Comparison of ENCODE assay signal across 8 mouse cellular contexts in genomic region chr12:80133011-80133545, GRCm38 (mm10). TPM values are rescaled to one million over a fixed set of nuclear protein-coding genes. Genes with fewer than 3 reads are reported as not detected.
DNase-seq lines count a peak whose midpoint lies in the region; ATAC-seq and TF ChIP-seq lines count a peak whose summit lies in the region.

No protein-coding gene starts in this region.

- peak overlapping the region; percentile 92 for H3K27ac ChIP-seq in liver, adult 2 months (replicated peaks; ENCODE audit: insufficient read depth, low read depth, low read length)
- peak overlapping the region; percentile 97; the same call in 1 of the 2 replicates for H3K27ac ChIP-seq in embryonic facial prominence, embryonic 12.5 days
- H3K27ac ChIP-seq in limb, embryonic 10.5 days = peak overlapping the region; percentile 99
- peak overlapping the region; percentile 19; the same call in 1 of the 2 replicates for H3K27ac ChIP-seq in neural tube, embryonic 15.5 days (replicated peaks)

- H3K27me3 ChIP-seq in liver, adult 2 months (ENCODE audit: control insufficient read depth, insufficient read depth, low read length) = no peaks in the 10 kb centered on the region
- H3K27me3 ChIP-seq in embryonic facial prominence, embryonic 12.5 days = no peaks in the 10 kb centered on the region
- no peaks in the 10 kb centered on the region for H3K27me3 ChIP-seq in limb, embryonic 10.5 days (ENCODE audit: low read depth, poor library complexity, severe bottlenecking)
- H3K27me3 ChIP-seq in neural tube, embryonic 15.5 days (replicated peaks) = no peaks in the 10 kb centered on the region

- peaks cover 33% of the 10 kb centered on the region for H3K4me1 ChIP-seq in liver, adult 2 months (ENCODE audit: control insufficient read depth, insufficient read depth, low read length)
- peaks cover 34% of the 10 kb centered on the region for H3K4me1 ChIP-seq in embryonic facial prominence, embryonic 12.5 days
- peaks cover 43% of the 10 kb centered on the region for H3K4me1 ChIP-seq in limb, embryonic 10.5 days
- peaks cover 31% of the 10 kb centered on the region for H3K4me1 ChIP-seq in neural tube, embryonic 15.5 days

- peak; percentile 23; the same call in 1 of the 2 replicates for ATAC-seq in embryonic facial prominence, embryonic 12.5 days (ENCODE audit: insufficient number of reproducible peaks, insufficient read depth, low FRiP score, low TSS enrichment)
- peak; percentile 40; the same call in 1 of the 2 replicates for ATAC-seq in neural tube, embryonic 15.5 days (ENCODE audit: low FRiP score)

- peak; percentile 56 for DNase-seq in liver, adult 2 months (ENCODE audit: extremely low read depth, low read depth, low spot score)
- DNase-seq in liver = no peak
- DNase-seq in limb, embryonic 10.5 days (ENCODE audit: low spot score) = no peak
- DNase-seq in embryo, embryonic 9.5 days (ENCODE audit: extremely low spot score) = no peak
- DNase-seq in embryo, embryonic 11 days = no peak
- no peak for DNase-seq in lung, postnatal 10 days

- H3K9me3 ChIP-seq in embryonic facial prominence, embryonic 12.5 days = no peaks in the 10 kb centered on the region
- H3K9me3 ChIP-seq in limb, embryonic 10.5 days (replicated peaks) = no peaks in the 10 kb centered on the region
- no peaks in the 10 kb centered on the region for H3K9me3 ChIP-seq in neural tube, embryonic 15.5 days (replicated peaks)

- TF ChIP-seq CTCF in liver, adult 2 months (IDR thresholded peaks at IDR 0.05; ENCODE audit: low read depth, low read length) = no peak

- H3K36me3 ChIP-seq in liver, adult 2 months (ENCODE audit: control insufficient read depth, insufficient read depth, low read length) = no peaks in the 10 kb centered on the region
- no peaks in the 10 kb centered on the region for H3K36me3 ChIP-seq in embryonic facial prominence, embryonic 12.5 days
- H3K36me3 ChIP-seq in limb, embryonic 10.5 days = 0 out of 2 replicates have a peak, but pooled peaks cover 4% of the 10 kb centered on the region
- no peaks in the 10 kb centered on the region for H3K36me3 ChIP-seq in neural tube, embryonic 15.5 days

- peak overlapping the region; percentile 78 for H3K4me2 ChIP-seq in embryonic facial prominence, embryonic 12.5 days (replicated peaks)
- H3K4me2 ChIP-seq in neural tube, embryonic 15.5 days = peak overlapping the region; percentile 75

- TF ChIP-seq POLR2A in liver, adult 2 months (IDR thresholded peaks at IDR 0.05; ENCODE audit: extremely low read depth, insufficient read depth, low read length) = no peak

- peak overlapping the region; percentile 73 for H3K9ac ChIP-seq in liver, adult 2 months (ENCODE audit: low read depth, low read length)
- no peak overlapping the region for H3K9ac ChIP-seq in embryonic facial prominence, embryonic 12.5 days
- no peak overlapping the region; the same call in 1 of the 2 replicates for H3K9ac ChIP-seq in neural tube, embryonic 15.5 days (replicated peaks)

- peak overlapping the region; percentile 43; the same call in 1 of the 2 replicates for H3K4me3 ChIP-seq in liver, adult 2 months (ENCODE audit: insufficient read depth, low read depth, low read length)
- H3K4me3 ChIP-seq in embryonic facial prominence, embryonic 12.5 days = no peak overlapping the region
- H3K4me3 ChIP-seq in limb, embryonic 10.5 days = peak overlapping the region; percentile 65; the same call in 1 of the 2 replicates
- peak overlapping the region; percentile 63 for H3K4me3 ChIP-seq in neural tube, embryonic 15.5 days (replicated peaks)

- WGBS in liver, adult 2 months = 32% methylated on average over 9 of the region's 9 CpGs
- WGBS in embryonic facial prominence, embryonic 12.5 days = 36% methylated on average over 9 of the region's 9 CpGs
- 43% methylated on average over 9 of the region's 9 CpGs for WGBS in limb, embryonic 10.5 days
- WGBS in neural tube, embryonic 15.5 days = 42% methylated on average over 9 of the region's 9 CpGs

- no peaks in the 10 kb centered on the region for H3K79me2 ChIP-seq in liver, adult 2 months (ENCODE audit: control insufficient read depth, insufficient read depth, low read length)

RNA-seq across cellular contexts. Expression of gene Zfp36l1, which starts 20.3 kb away (rescaled TPM):
- 15.4 and 21.8 TPM in 2 replicates for total RNA-seq in liver, adult 2 months (2014; rRNA removed)
- 125 and 162 TPM in 2 replicates for polyA plus RNA-seq in liver, adult 2 months (2012; rRNA removed)
- polyA plus RNA-seq in embryonic facial prominence, embryonic 12.5 days (2016; fragmentation: Nextera tagmentation; extraction: Ambion mirVana) = 115 and 124 TPM in 2 replicates
- 88.4 and 96.4 TPM in 2 replicates for polyA plus RNA-seq in limb, embryonic 10.5 days (2016; fragmentation: Nextera tagmentation; extraction: Ambion mirVana)
- 33.6 and 54.3 TPM in 2 replicates for polyA plus RNA-seq in neural tube, embryonic 15.5 days (2015; fragmentation: Nextera tagmentation; extraction: Ambion mirVana)

Comparison
In these comparisons a context has a peak if more than half of its experiments do, and no peak if none do; other contexts are left out.
1. H3K27ac ChIP-seq: peak in every context shown above with its lines; median percentile 99 in limb, embryonic 10.5 days; 97 in embryonic facial prominence, embryonic 12.5 days; 92 in liver, adult 2 months; 19 in neural tube, embryonic 15.5 days.